Mouse (Mus musculus): Measurements from ENCODE around the gene Lmx1b. TPM values are rescaled to one million over a fixed set of nuclear protein-coding genes. Genes with fewer than 3 reads are reported as not detected.

Lmx1b gene
- polyA plus RNA-seq, 1 experiment from 2014 or later: 0.43 TPM

DNA sequence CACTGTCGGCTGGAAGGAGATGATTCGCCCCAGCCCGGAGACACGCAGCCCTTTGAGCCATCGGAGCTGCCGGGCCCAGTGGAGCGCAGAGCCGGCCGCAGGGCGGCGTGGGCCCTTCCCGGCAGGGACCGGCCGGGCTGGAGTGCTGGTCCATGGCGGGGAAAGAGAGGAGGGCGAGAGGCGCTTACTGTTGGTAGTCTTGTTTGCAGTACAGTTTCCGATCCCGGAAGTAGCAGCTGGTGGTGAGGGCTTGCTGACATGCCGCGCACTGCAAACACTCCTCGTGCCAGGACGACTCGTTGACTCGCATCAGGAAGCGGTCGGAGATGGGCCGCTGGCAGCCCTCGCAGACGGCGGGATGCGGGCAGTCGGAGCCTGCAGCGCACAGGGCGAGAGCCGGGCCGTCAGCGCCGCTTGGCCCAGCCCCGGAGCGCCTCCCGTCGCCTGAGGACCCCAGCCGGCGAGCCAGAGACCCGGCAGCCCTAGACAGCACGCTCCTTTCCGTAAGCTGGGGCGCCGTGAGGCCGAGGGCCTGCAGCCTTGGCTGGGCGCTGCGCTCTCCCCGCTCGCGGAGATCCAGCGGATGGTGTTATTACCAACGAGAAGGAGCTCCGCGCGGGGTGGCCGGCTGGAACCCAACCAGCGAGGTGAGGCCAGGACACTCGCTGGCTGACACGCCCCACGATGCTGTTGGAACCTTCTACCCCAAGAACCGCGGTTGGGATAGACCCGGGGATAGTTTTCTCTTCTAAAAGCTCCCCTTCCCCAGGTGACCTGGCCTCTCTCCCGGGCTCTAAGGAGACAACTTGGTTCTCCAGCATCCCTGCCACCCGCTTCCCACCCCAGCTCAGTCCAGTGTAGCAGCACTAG is 775 bp downstream of the Lmx1b start:
- Histone ChIP-seq H3K27me3 (replicated peaks; ENCODE audit: control insufficient read depth, insufficient read depth, low read length) (peaks cover 96% of the 10 kb centered on the region), H3K4me2 (ENCODE audit: low read depth, low read length) (peak overlapping the region; percentile 77), H3K4me1 (ENCODE audit: control insufficient read depth, insufficient read depth, low read length) (no peaks in the 10 kb centered on the region), H3K27ac (replicated peaks; ENCODE audit: low read depth, low read length) (no peak overlapping the region), H3K9me3 (ENCODE audit: control insufficient read depth, low read length) (no peaks in the 10 kb centered on the region), H3K4me3 (ENCODE audit: low read depth, low read length) (peak overlapping the region; percentile 46), H3K9ac (ENCODE audit: low read depth, low read length) (peak overlapping the region; percentile 5; the same call in 1 of the 2 replicates), H3K36me3 (ENCODE audit: control insufficient read depth, insufficient read depth, low read length) (no peaks in the 10 kb centered on the region)
- under 1% methylated on average over 39 of the region's 71 CpGs for WGBS
- ATAC-seq (ENCODE audit: low read depth): no peak
- no peak for DNase-seq (ENCODE audit: low spot score)

DNA sequence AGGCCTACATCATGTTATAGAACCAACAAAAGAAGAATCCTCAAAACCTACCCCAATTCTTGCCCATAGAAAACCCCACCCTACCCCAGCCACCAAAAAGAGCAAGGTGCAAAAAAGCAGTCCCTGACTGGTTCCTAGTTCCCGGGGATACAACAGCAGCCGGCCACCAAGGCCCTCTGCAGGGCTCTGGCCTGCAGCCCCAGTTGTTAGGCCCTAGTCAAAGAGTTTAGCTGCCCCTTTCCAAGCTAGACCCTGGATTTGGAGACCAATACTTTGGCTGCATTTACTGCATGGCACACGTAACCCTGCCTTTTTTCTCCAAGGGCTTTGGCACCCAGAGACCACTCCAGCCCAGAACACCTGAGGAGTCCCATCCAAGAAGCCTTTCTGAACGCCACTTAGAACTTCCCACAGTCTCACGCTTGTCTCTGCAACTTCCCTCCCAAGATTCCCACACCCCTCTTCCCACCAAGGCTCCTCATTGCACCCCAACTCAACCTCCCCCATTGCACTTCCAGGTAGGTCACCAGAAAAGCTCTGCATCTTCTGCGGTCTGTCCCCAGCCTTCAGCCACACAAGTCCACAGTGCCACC is 2.1 kb downstream of the Lmx1b start:
- Histone ChIP-seq H3K36me3 (ENCODE audit: control insufficient read depth, insufficient read depth, low read length) (no peaks in the 10 kb centered on the region), H3K4me2 (ENCODE audit: low read depth, low read length) (no peak overlapping the region), H3K4me3 (ENCODE audit: low read depth, low read length) (no peak overlapping the region), H3K9me3 (ENCODE audit: control insufficient read depth, low read length) (no peaks in the 10 kb centered on the region), H3K27ac (replicated peaks; ENCODE audit: low read depth, low read length) (no peak overlapping the region), H3K27me3 (replicated peaks; ENCODE audit: control insufficient read depth, insufficient read depth, low read length) (peaks cover 96% of the 10 kb centered on the region), H3K4me1 (ENCODE audit: control insufficient read depth, insufficient read depth, low read length) (no peaks in the 10 kb centered on the region), H3K9ac (ENCODE audit: low read depth, low read length) (no peak overlapping the region)
- 47% methylated on average over 6 of the region's 6 CpGs for WGBS
- DNase-seq (ENCODE audit: low spot score): no peak
- ATAC-seq (ENCODE audit: low read depth): no peak

DNA sequence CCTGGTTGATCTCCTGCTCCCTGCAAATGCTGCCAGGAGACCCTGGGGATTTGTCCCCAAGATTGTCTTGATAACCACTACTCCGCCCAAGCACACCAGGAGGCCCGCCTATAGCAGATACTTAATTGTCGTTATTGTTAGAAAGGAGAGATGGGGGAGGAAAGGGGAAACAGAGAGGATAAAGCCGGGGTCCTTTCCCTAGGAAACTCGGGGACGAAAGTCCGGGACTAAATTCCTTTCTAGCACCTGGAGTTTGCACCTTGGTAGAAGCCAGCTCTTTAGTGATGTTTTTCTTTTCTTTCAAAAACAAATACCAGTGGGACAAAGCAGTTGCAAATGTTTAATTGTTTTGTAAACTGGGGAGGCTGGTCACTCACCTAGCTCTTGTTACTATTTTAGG is 3.0 kb downstream of the Lmx1b start:
- H3K36me3 ChIP-seq (ENCODE audit: control insufficient read depth, insufficient read depth, low read length): no peaks in the 10 kb centered on the region
- H3K27me3 ChIP-seq (replicated peaks; ENCODE audit: control insufficient read depth, insufficient read depth, low read length): peaks cover 96% of the 10 kb centered on the region
- no peak overlapping the region for H3K4me2 ChIP-seq (ENCODE audit: low read depth, low read length)
- 11% methylated on average over 7 of the region's 7 CpGs for WGBS
- no peaks in the 10 kb centered on the region for H3K4me1 ChIP-seq (ENCODE audit: control insufficient read depth, insufficient read depth, low read length)
- no peak overlapping the region for H3K9ac ChIP-seq (ENCODE audit: low read depth, low read length)
- ATAC-seq (ENCODE audit: low read depth) (no peak), DNase-seq (ENCODE audit: low spot score) (no peak)
- H3K27ac ChIP-seq (replicated peaks; ENCODE audit: low read depth, low read length): no peak overlapping the region
- H3K9me3 ChIP-seq (ENCODE audit: control insufficient read depth, low read length): no peaks in the 10 kb centered on the region
- no peak overlapping the region for H3K4me3 ChIP-seq (ENCODE audit: low read depth, low read length)

DNA sequence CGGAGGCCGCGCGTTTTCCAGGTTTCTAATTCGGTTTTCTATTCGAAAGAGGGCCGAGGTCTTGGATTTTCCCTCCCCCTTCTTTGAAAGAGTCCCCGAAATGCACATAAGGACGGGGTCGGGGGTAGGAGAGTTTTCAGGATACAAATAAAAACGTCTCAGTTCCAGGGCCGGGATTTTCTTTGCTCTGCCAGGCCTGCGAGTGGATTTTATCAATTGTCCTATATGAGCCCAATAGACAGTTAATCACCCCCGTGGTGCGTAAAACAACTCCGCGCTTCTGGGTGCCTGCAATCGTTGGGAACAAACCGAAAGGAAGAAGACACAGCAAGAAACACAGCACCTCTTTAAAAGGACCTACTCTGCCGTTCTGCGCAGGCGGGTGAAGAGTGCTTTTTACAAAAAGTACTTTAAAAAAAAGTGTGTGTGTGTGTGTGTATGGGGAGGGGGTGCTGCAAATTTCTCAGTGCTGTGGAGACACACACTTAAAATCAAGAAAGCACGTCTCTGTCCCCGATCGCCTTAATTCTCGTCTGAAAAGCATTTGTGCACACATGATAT is 3.6 kb downstream of the Lmx1b start:
- peak overlapping the region; percentile 40; the same call in 1 of the 2 replicates for H3K4me2 ChIP-seq (ENCODE audit: low read depth, low read length)
- H3K9ac ChIP-seq (ENCODE audit: low read depth, low read length): no peak overlapping the region
- H3K27ac ChIP-seq (replicated peaks; ENCODE audit: low read depth, low read length): no peak overlapping the region
- 7% methylated on average over 26 of the region's 26 CpGs for WGBS
- H3K9me3 ChIP-seq (ENCODE audit: control insufficient read depth, low read length): no peaks in the 10 kb centered on the region
- H3K4me1 ChIP-seq (ENCODE audit: control insufficient read depth, insufficient read depth, low read length): peaks cover 2% of the 10 kb centered on the region; the same call in 1 of the 2 replicates
- H3K36me3 ChIP-seq (ENCODE audit: control insufficient read depth, insufficient read depth, low read length): no peaks in the 10 kb centered on the region
- ATAC-seq (ENCODE audit: low read depth) (no peak), DNase-seq (ENCODE audit: low spot score) (no peak)
- peaks cover 96% of the 10 kb centered on the region for H3K27me3 ChIP-seq (replicated peaks; ENCODE audit: control insufficient read depth, insufficient read depth, low read length)
- H3K4me3 ChIP-seq (ENCODE audit: low read depth, low read length): peak overlapping the region; percentile 0

DNA sequence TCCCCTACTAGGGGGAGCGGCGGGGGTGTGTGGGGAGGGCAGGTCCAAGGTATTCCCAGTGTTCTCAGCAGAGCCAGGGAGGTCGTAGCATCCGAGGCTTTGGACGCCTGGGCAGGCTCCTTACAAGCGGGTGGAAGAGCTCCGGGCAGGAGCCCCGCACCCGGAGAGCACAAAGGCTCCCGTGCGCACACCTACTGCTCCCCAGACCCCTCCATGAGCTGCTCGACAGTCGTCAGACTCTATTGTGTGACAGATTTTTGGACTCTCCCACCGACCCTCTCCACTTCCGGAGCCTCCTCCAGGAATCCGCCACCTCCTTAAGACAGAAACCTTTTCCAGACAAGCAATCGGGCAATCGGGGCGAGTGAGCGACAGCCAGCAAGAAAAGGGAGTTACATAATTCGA is 4.2 kb downstream of the Lmx1b start:
- Histone ChIP-seq H3K4me2 (ENCODE audit: low read depth, low read length) (peak overlapping the region; percentile 40), H3K9ac (ENCODE audit: low read depth, low read length) (peak overlapping the region; percentile 35; the same call in 1 of the 2 replicates), H3K27me3 (replicated peaks; ENCODE audit: control insufficient read depth, insufficient read depth, low read length) (peaks cover 96% of the 10 kb centered on the region), H3K27ac (replicated peaks; ENCODE audit: low read depth, low read length) (no peak overlapping the region), H3K9me3 (ENCODE audit: control insufficient read depth, low read length) (no peaks in the 10 kb centered on the region), H3K36me3 (ENCODE audit: control insufficient read depth, insufficient read depth, low read length) (no peaks in the 10 kb centered on the region), H3K4me3 (ENCODE audit: low read depth, low read length) (peak overlapping the region; percentile 0), H3K4me1 (ENCODE audit: control insufficient read depth, insufficient read depth, low read length) (peaks cover 6% of the 10 kb centered on the region; the same call in 1 of the 2 replicates)
- DNase-seq (ENCODE audit: low spot score) (no peak), ATAC-seq (ENCODE audit: low read depth) (no peak)
- WGBS: under 1% methylated on average over 20 of the region's 21 CpGs

DNA sequence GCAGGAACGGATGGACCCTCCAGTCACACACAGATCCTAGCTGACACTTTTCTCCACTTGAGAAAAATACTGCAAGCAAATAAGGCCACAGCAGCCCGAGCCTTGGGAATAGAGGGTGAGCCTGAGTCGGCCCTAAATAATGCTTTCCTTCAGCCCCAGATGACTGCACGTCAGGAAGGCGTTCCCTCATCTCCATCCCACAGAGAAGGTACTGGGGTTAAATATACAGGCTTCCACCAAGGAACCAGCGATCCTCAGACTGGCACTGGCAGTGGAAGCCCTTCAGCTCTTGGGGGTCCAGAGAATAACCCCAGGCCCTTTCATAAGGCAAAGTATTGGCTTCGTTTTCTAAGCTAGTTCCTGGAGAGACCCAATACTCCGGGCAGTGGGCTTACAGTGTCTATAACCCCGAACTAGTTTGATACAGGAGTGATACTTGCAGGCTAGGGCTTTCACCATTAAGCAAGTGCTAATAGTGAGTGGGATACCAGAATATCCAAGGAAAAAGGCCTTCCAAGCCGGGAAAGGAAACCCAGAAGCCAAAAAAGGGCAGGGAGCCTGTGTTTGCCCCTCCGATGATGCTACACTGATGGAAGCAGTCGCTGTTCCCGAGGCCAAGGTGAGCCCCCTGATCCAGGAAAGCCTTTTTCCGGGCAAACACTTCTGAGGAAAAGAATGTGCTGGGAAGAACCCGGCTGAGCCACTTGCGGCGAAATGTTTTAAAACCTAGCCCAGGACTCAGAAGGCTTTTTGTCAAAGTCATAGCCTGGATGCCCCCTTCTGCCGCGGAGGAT is 4.8 kb downstream of the Lmx1b start:
- ATAC-seq (ENCODE audit: low read depth) (no peak), DNase-seq (ENCODE audit: low spot score) (no peak)
- Histone ChIP-seq H3K9me3 (ENCODE audit: control insufficient read depth, low read length) (no peaks in the 10 kb centered on the region), H3K9ac (ENCODE audit: low read depth, low read length) (peak overlapping the region; percentile 35; the same call in 1 of the 2 replicates), H3K4me2 (ENCODE audit: low read depth, low read length) (peak overlapping the region; percentile 40), H3K27me3 (replicated peaks; ENCODE audit: control insufficient read depth, insufficient read depth, low read length) (peaks cover 97% of the 10 kb centered on the region), H3K4me3 (ENCODE audit: low read depth, low read length) (peak overlapping the region; percentile 0), H3K36me3 (ENCODE audit: control insufficient read depth, insufficient read depth, low read length) (no peaks in the 10 kb centered on the region), H3K27ac (replicated peaks; ENCODE audit: low read depth, low read length) (no peak overlapping the region), H3K4me1 (ENCODE audit: control insufficient read depth, insufficient read depth, low read length) (peaks cover 7% of the 10 kb centered on the region; the same call in 1 of the 2 replicates)
- 10% methylated on average over 19 of the region's 19 CpGs for WGBS

DNA sequence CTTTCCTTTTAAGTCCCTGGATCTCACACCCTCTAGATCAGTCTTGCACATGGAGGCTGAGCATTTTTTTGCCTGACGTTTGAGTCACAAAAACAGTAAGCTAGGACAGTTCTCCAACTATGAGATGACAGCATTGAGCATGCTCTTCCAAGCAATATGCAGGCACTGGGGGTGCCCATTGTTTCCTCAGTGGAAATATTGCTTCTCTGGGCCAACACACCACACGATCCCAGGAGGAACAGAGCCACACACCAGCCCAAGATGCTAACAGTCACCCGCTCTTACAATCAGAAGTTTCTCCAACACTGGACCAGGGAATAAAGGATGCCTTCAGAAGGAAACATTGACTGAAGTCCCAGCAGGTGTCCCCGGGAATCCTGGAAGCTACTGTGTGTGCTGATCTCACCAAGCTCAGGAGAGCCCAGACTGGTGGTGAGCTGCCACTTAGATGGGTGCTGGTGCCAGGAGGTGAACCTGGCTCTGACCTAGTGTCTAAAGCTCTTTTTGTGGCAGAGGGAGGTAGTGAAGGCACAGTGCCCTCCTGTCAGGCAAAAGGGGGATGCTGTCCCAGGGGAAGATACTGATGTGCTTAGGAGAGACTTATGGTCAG is 5.7 kb downstream of the Lmx1b start:
- Histone ChIP-seq H3K4me1 (ENCODE audit: control insufficient read depth, insufficient read depth, low read length) (peaks cover 7% of the 10 kb centered on the region; the same call in 1 of the 2 replicates), H3K4me3 (ENCODE audit: low read depth, low read length) (no peak overlapping the region), H3K9ac (ENCODE audit: low read depth, low read length) (no peak overlapping the region)

DNA sequence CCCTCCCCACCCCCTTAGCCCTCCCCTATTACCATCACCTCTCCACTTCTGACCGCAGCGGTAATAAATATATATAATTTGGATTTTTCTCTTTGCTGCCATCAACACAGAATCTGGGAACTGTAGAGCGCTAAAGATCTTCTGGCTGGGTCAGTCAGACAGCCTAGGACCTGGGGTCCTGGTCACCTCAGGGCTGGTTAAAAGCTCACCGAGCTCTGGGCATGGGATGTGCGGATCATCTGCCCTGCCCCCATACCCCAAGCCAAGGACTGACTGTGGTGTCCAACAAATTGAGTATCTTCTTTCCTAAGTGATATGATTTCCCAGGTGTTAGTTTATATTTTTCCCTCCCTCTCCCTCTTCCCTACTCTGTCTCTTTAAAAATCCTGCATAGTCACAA is 6.4 kb downstream of the Lmx1b start:
- no peaks in the 10 kb centered on the region for H3K36me3 ChIP-seq (ENCODE audit: control insufficient read depth, insufficient read depth, low read length)
- no peak overlapping the region for H3K27ac ChIP-seq (replicated peaks; ENCODE audit: low read depth, low read length)
- no peak overlapping the region for H3K4me2 ChIP-seq (ENCODE audit: low read depth, low read length)
- no peak for DNase-seq (ENCODE audit: low spot score)
- no peak for ATAC-seq (ENCODE audit: low read depth)
- WGBS: 18% methylated on average over 5 of the region's 5 CpGs
- no peaks in the 10 kb centered on the region for H3K9me3 ChIP-seq (ENCODE audit: control insufficient read depth, low read length)
- H3K27me3 ChIP-seq (replicated peaks; ENCODE audit: control insufficient read depth, insufficient read depth, low read length): peaks cover 98% of the 10 kb centered on the region
- H3K4me1 ChIP-seq (ENCODE audit: control insufficient read depth, insufficient read depth, low read length): peaks cover 11% of the 10 kb centered on the region; the same call in 1 of the 2 replicates
- H3K4me3 ChIP-seq (ENCODE audit: low read depth, low read length): no peak overlapping the region
- no peak overlapping the region for H3K9ac ChIP-seq (ENCODE audit: low read depth, low read length)

More for the DNA sequence above, 5.7 kb downstream of the Lmx1b start:
- H3K36me3 ChIP-seq (ENCODE audit: control insufficient read depth, insufficient read depth, low read length): no peaks in the 10 kb centered on the region
- 29% methylated on average over 4 of the region's 4 CpGs for WGBS
- H3K27ac ChIP-seq (replicated peaks; ENCODE audit: low read depth, low read length): no peak overlapping the region
- DNase-seq (ENCODE audit: low spot score): no peak
- no peak for ATAC-seq (ENCODE audit: low read depth)
- H3K27me3 ChIP-seq (replicated peaks; ENCODE audit: control insufficient read depth, insufficient read depth, low read length): peaks cover 98% of the 10 kb centered on the region
- no peaks in the 10 kb centered on the region for H3K9me3 ChIP-seq (ENCODE audit: control insufficient read depth, low read length)
- H3K4me2 ChIP-seq (ENCODE audit: low read depth, low read length): no peak overlapping the region
